Mouse (Mus musculus): ENCODE data around the gene Lyrm7. TPM values are rescaled to one million over a fixed set of nuclear protein-coding genes. Genes with fewer than 3 reads are reported as not detected.

Gene Lyrm7
- polyA plus RNA-seq, 1 experiment from 2014 or later, result 7.9 TPM

DNA sequence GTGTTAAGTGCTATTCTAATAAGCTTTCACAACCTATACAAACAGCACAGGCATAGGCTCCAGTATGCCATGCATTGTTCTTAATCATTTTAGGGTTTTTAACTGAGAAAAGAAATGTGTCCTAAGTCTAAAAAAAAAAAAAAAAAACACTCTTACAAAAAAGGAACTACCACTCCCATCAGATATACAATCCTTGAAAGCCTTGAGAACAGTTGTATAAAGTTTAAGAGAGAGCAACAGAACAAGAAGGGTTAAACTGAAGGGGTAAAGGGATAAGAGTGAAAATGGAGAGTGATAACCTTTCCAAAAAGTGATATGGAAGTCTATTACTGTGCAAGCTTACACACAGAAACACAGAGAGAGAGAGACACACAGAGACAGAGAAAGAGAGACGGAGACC is 80.8 kb downstream of the Lyrm7 start:
- Histone ChIP-seq H3K36me3 (0 out of 2 replicates have a peak, but pooled peaks cover 2% of the 10 kb centered on the region), H3K4me3 (no peak overlapping the region), H3K27me3 (ENCODE audit: low read depth, poor library complexity, severe bottlenecking) (no peaks in the 10 kb centered on the region), H3K9me3 (replicated peaks) (no peaks in the 10 kb centered on the region), H3K4me1 (no peaks in the 10 kb centered on the region), H3K27ac (no peak overlapping the region)
- DNase-seq (ENCODE audit: low spot score), result no peak
- WGBS, result 96% methylated on average over 1 of the region's 1 CpGs

DNA sequence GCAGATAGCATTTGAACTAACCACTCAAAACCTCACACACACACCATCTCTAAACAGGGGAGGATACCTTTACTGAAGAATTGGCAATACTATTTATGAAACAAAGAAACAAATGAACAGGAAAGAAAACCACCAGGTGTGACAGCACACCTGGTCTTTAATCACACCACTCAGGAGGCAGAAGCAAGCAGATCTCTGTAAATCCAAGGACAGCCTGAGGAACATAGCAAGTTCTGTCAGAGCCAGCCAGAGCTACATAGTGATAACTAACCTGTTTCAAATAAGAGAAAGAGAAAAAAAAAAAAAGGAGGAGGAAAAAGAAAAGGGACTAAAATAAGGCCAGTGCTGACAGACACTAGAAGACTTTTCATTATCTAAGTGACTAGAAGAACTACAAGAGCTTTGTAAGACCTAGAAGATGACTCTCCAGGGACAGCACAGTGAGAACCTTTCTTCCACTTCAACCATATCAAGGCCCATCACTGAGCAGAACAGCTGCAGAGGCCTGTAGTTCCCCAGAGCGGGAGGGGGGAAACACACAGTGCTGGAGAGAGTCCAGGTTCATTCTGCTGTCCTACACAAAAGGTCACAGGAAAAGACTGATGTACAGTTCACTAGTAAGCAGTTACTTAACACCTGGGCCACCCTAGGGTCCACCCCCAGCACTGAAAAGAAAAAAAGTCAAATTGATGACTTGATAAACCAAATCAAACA is 82.4 kb downstream of the Lyrm7 start:
- Histone ChIP-seq H3K4me3 (no peak overlapping the region), H3K27ac (no peak overlapping the region), H3K36me3 (0 out of 2 replicates have a peak, but pooled peaks cover 2% of the 10 kb centered on the region), H3K27me3 (ENCODE audit: low read depth, poor library complexity, severe bottlenecking) (no peaks in the 10 kb centered on the region), H3K4me1 (no peaks in the 10 kb centered on the region), H3K9me3 (replicated peaks) (no peaks in the 10 kb centered on the region)
- DNase-seq (ENCODE audit: low spot score), result no peak
- WGBS, result 86% methylated on average over 1 of the region's 1 CpGs

DNA sequence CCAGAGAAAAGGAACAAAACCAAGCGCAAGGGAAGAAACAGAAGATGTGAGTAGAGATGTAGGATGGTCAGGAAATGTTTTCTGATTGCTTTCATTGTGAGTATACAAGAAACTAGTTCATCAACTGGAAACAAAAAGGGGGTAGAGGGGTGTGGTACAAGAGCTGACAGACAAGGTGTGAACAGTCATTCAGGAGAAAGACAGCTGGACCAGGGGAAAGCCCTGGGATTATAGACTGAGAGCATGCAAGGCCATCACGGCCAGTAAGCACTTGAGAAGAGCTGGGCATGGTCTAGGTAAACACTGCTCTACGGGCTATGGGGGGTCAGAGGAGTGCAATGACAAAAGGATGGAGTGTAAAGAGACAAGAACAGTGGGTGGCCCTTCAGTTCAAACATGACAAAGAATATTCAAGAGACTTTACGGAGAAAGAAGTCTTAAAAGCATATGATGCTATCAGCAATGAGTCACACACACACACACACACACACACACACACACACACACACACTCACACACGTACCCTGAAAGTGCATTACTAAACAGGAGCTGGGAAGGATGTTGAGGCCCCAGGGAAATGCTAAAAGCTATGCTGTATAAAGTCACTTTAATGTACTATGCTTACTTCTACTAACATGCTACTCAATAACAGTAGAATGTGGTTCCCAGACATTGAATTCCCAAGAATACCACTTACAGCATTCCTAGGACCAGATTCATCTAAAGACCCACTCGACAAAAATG is 83.2 kb downstream of the Lyrm7 start:
- H3K9me3 ChIP-seq (replicated peaks), result no peaks in the 10 kb centered on the region
- H3K27ac ChIP-seq, result no peak overlapping the region
- 0 out of 2 replicates have a peak, but pooled peaks cover 2% of the 10 kb centered on the region for H3K36me3 ChIP-seq
- H3K4me3 ChIP-seq, result no peak overlapping the region
- DNase-seq (ENCODE audit: low spot score), result no peak
- WGBS, result 84% methylated on average over 6 of the region's 6 CpGs
- H3K4me1 ChIP-seq, result no peaks in the 10 kb centered on the region
- no peaks in the 10 kb centered on the region for H3K27me3 ChIP-seq (ENCODE audit: low read depth, poor library complexity, severe bottlenecking)

Other genes with a start within 250 kb of the Lyrm7 start
- gene Cdc42se2, start 73.2 kb downstream of the Lyrm7 start, polyA plus RNA-seq (2016; fragmentation: Nextera tagmentation; extraction: Ambion mirVana), result 136 and 140 TPM in 2 replicates
- 550 and 645 TPM in 2 replicates for gene Hint1, start 5.5 kb upstream of the Lyrm7 start, polyA plus RNA-seq (2016; fragmentation: Nextera tagmentation; extraction: Ambion mirVana)
- gene Gpx3, start 41.5 kb upstream of the Lyrm7 start, polyA plus RNA-seq (2016; fragmentation: Nextera tagmentation; extraction: Ambion mirVana), result 52.0 and 60.7 TPM in 2 replicates
- gene Tnip1, start 102.0 kb upstream of the Lyrm7 start, polyA plus RNA-seq (2016; fragmentation: Nextera tagmentation; extraction: Ambion mirVana), result 10.0 and 14.0 TPM in 2 replicates
- gene Anxa6, start 172.5 kb upstream of the Lyrm7 start, polyA plus RNA-seq (2016; fragmentation: Nextera tagmentation; extraction: Ambion mirVana), result 53.5 and 69.1 TPM in 2 replicates
- gene Ccdc69, start 217.2 kb upstream of the Lyrm7 start, polyA plus RNA-seq (2016; fragmentation: Nextera tagmentation; extraction: Ambion mirVana), result 0.61 and 0.85 TPM in 2 replicates
- gene Gm2a, start 237.2 kb upstream of the Lyrm7 start, polyA plus RNA-seq (2016; fragmentation: Nextera tagmentation; extraction: Ambion mirVana), result 4.5 and 7.2 TPM in 2 replicates